Mouse (Mus musculus) forebrain, embryonic 14.5 days (tissue): ENCODE results near the gene Gm10184. TPM values are rescaled to one million over a fixed set of nuclear protein-coding genes. Genes with fewer than 3 reads are reported as not detected.
A peak's percentile ranks its signal among the peaks of the same experiment; 100 is the strongest.
"Not testable (repeated sequence)": the region's sequence is repeated elsewhere in the genome, so short reads cannot be mapped to it uniquely, and the experiment has no call there.

Experiments used
- ATAC-seq: fragments of 200-750 bp; cut with Nextera tagmentation; 2 replicates; pipeline ENCODE4 v1.8.0; 2017; ENCODE audit warnings: mild to moderate bottlenecking, moderate library complexity
- DNase-seq: peaks from one replicate; pipeline ENCODE4 v3.0.0-alpha.2; 2015; ENCODE audit warnings: low spot score
- H3K27ac ChIP-seq: fragments of 300-500 bp; sonication (generic); 2 replicates; pipeline ENCODE4 v1.5.1; 2014; ENCODE audit warnings: low read depth, mild to moderate bottlenecking, control low read depth, low read length, moderate library complexity
- H3K27me3 ChIP-seq: fragments of 300-500 bp; sonication (generic); replicated peaks from 2 replicates; pipeline ENCODE4 v1.6.1; 2014; ENCODE audit warnings: low read length, control low read depth, mixed read lengths; ENCODE audit not compliant: control insufficient read depth, insufficient read depth
- H3K36me3 ChIP-seq: fragments of 300-500 bp; sonication (generic); 2 replicates; pipeline ENCODE4 v1.6.1; 2014; ENCODE audit warnings: low read length, control low read depth; ENCODE audit not compliant: control insufficient read depth, insufficient read depth
- H3K4me1 ChIP-seq: fragments of 300-500 bp; sonication (generic); 2 replicates; pipeline ENCODE4 v1.6.1; 2014; ENCODE audit warnings: antibody characterized with exemption, low read length, control low read depth; ENCODE audit not compliant: control insufficient read depth, insufficient read depth
- H3K4me2 ChIP-seq: fragments of 300-500 bp; sonication (generic); 2 replicates; pipeline ENCODE4 v1.6.1; 2014; ENCODE audit warnings: mild to moderate bottlenecking, control low read depth, low read length
- H3K4me3 ChIP-seq: fragments of 300-500 bp; sonication (generic); 2 replicates; pipeline ENCODE4 v1.5.1; 2014; ENCODE audit warnings: low read depth, low read length, control low read depth
- H3K9ac ChIP-seq: fragments of 300-500 bp; sonication (generic); 2 replicates; pipeline ENCODE4 v1.6.1; 2014; ENCODE audit warnings: mild to moderate bottlenecking, low read length, control low read depth, moderate library complexity
- H3K9me3 ChIP-seq: fragments of 300-500 bp; sonication (generic); replicated peaks from 2 replicates; pipeline ENCODE4 v1.6.1; 2016; ENCODE audit warnings: low read length, control low read depth, mixed read lengths; ENCODE audit not compliant: control insufficient read depth
- WGBS: fragments of 180-500 bp; shearing (Covaris S2); extraction: QIAGEN DNeasy Blood & Tissue Kit; methylation state at CpG from one replicate; pipeline ENCODE4 v1.1.7; 2014; 5-methylcytosine and 5-hydroxymethylcytosine counted together
- polyA plus RNA-seq: library from polyadenylated mRNA; unstranded; fragments of >200 nt; fragmentation: Nextera tagmentation; extraction: Ambion mirVana; gene quantifications from 2 replicates; pipeline ENCODE4 v1.2.1, GENCODE M21; 2014

The Gm10184 gene
- 40.3 and 41.5 TPM in 2 replicates for polyA plus RNA-seq

DNA sequence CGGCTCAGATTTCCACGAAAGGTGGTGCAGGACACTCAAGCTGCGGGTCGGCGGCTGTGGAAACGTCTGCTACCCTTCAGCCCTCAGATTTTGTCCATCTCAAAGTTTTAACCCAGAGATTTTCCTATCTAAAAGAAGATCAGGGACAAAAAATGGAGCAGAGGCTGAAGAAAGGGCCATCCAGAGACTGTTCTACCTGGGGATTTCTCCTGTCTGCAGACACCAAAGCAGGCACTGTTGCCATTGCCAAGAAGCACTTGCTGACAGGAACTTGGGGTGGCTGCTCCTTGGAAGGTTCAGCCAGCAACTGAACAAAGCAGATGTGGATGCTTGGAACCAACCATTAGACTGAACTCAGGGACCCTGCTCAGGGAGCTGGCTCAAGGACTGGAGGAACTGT is at the start of gene Gm10184:
Gene Gm10184 (minus strand): TSS at position 101 of the 400 bp plus-strand sequence.
- no peak for DNase-seq
- ATAC-seq: no peak

DNA sequence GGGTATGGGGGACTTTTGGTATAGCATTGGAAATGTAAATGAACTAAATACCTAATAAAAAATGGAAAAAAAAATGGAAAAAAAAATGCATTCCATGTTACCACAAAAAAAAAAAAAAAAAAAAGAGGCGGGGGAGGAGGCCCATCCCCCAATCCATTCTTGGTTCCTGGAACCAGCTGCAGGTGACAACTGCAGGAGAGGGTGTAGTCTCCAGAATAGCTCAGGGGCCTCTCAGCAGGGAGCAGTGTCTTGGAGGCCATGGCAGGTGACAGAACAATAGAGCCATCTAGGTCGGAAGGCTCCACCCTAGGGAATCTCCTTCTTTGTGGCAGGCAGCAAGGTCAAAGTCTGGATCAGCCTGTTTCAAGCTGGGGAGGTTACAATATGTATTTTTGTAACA is 23.7 kb upstream of the Gm10184 start:
- 32% methylated on average over 1 of the region's 2 CpGs for WGBS
- no peak for ATAC-seq
- no peaks in the 10 kb centered on the region for H3K4me1 ChIP-seq
- no peak for DNase-seq
- H3K27me3 ChIP-seq: no peaks in the 10 kb centered on the region
- H3K27ac ChIP-seq: no peak overlapping the region
- H3K36me3 ChIP-seq: no peaks in the 10 kb centered on the region
- H3K9me3 ChIP-seq: no peaks in the 10 kb centered on the region
- H3K9ac ChIP-seq: no peak overlapping the region
- H3K4me3 ChIP-seq: no peak overlapping the region
- no peak overlapping the region for H3K4me2 ChIP-seq

More for the DNA sequence above, at the start of gene Gm10184:
- Histone ChIP-seq H3K4me2 (no peak within 1 kb of the TSS), H3K27ac (no peak within 1 kb of the TSS), H3K27me3 (no peaks in the 10 kb centered on the region), H3K4me3 (no peak within 1 kb of the TSS), H3K9ac (no peak within 1 kb of the TSS), H3K9me3 (no peaks in the 10 kb centered on the region), H3K4me1 (no peaks in the 10 kb centered on the region), H3K36me3 (no peaks in the 10 kb centered on the region)
- 96% methylated on average over 6 of the region's 6 CpGs for WGBS

DNA sequence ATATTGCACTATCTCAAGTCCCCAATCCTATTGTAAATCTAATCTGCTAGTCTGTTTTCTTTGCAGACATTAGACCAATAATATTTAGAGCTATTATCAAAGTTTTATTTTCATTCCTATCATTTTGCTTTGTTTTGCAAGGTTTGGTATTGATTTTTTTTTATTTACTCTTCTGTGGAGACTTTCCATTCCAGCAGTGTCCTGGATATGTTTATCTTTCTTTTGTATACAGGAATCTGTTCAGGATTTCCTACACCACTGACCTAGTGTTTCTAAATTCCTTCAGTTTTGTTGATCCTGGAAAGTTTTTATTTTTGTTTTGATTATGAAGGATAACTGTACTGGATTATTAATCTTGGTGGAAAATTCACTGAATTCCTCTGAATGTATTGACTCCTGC is 2.6 kb downstream of the Gm10184 start:
- no peaks in the 10 kb centered on the region for H3K9me3 ChIP-seq
- DNase-seq (no peak), ATAC-seq (no peak)
- no peak overlapping the region for H3K27ac ChIP-seq
- H3K27me3 ChIP-seq: no peaks in the 10 kb centered on the region
- H3K4me2 ChIP-seq: no peak overlapping the region
- H3K36me3 ChIP-seq: no peaks in the 10 kb centered on the region
- no peak overlapping the region for H3K4me3 ChIP-seq
- H3K4me1 ChIP-seq: no peaks in the 10 kb centered on the region
- no peak overlapping the region for H3K9ac ChIP-seq

DNA sequence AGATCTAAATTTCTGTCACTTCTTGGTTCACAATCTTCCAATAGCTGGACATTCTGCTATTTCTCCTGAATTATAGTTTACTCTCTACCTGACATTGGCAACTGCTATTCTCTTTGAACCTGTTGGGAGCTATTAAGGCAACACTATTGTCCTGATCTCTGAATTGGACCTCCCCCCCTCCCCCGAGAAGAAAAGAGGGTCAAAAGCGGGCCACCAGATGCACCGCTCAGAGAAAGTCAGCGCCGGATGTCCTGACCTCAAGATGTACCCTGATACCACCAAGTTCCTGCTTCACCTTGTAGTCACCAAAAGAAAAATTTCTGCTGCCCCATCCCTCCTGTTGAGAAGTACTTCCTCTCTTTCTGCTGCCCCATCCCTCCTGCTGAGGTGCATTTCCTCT is 5.5 kb downstream of the Gm10184 start:
- H3K4me2 ChIP-seq: not testable (repeated sequence)

DNA sequence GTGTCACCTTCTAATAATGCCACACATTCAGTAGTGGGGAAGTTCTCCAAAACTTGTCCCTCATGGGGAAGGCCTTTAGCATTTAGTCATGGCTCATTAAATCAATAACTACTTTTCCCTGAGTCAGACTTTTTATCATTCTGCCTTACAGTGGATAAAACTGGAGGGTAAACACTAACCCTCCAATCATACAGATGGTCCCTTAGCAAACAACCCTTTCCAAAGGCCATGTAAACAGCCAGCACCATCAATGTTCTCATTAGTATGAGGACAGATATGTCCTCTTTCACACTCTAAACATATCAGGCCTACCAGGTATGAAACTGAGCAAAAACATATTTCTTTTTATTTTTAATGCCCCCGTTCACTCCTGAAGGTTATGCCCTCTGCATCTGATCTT is 7.5 kb downstream of the Gm10184 start:
- 97% methylated on average over 1 of the region's 1 CpGs for WGBS
- no peak for ATAC-seq
- Histone ChIP-seq H3K27me3 (no peaks in the 10 kb centered on the region), H3K4me3 (no peak overlapping the region), H3K27ac (no peak overlapping the region), H3K36me3 (no peaks in the 10 kb centered on the region), H3K4me2 (no peak overlapping the region), H3K4me1 (no peaks in the 10 kb centered on the region), H3K9ac (no peak overlapping the region), H3K9me3 (no peaks in the 10 kb centered on the region)
- no peak for DNase-seq

More for the DNA sequence above, 5.5 kb downstream of the Gm10184 start:
- not testable (repeated sequence) for ATAC-seq, H3K9ac ChIP-seq, H3K9me3 ChIP-seq, H3K27me3 ChIP-seq, H3K27ac ChIP-seq, H3K4me1 ChIP-seq, DNase-seq, H3K4me3 ChIP-seq, H3K36me3 ChIP-seq
- 92% methylated on average over 5 of the region's 5 CpGs for WGBS

DNA sequence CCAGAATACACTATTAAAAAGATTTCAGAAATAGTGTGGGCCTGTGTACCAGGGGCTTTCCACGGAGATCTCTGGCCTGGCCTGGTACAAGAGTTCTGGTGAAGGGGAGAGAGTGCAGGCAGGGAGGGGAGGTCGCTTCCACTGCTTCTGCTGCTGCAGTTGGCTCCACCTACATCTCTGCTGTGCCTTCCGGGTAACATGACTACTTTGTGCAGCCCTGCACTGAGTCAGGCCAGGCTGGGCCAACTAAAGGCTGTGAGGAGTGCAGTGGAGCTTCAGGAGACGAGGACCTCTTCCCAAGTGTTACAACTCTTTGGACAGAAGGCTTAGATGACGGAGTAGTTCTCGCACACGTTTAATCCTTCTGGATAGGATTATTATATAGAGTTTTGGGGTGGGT is 9.6 kb downstream of the Gm10184 start:
- DNase-seq (no peak), ATAC-seq (no peak)
- no peak overlapping the region for H3K4me3 ChIP-seq
- no peak overlapping the region for H3K4me2 ChIP-seq
- no peak overlapping the region for H3K27ac ChIP-seq
- no peak overlapping the region for H3K9ac ChIP-seq
- no peaks in the 10 kb centered on the region for H3K9me3 ChIP-seq
- WGBS: 60% methylated on average over 7 of the region's 7 CpGs
- no peaks in the 10 kb centered on the region for H3K27me3 ChIP-seq
- no peaks in the 10 kb centered on the region for H3K36me3 ChIP-seq
- H3K4me1 ChIP-seq: no peaks in the 10 kb centered on the region

DNA sequence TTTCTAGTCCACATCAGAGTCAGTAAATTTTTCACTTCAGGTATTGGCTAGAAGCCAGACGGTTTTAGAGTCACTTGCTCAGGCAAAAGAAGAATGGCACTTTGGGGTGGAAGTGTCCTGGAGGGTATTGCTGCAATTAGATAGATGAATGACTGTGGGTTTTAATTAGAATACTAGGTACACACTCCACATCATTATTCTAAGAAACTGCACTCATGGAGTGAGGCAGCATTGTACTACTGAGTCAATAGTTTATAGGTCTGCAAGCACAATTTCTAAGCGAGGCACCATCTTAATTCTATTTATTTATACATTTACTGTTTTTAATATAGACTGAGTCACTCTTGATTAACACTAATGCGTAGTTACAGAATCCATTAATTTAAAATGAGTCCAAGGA is 10.4 kb downstream of the Gm10184 start:
- 42% methylated on average over 3 of the region's 3 CpGs for WGBS
- ATAC-seq: no peak

DNA sequence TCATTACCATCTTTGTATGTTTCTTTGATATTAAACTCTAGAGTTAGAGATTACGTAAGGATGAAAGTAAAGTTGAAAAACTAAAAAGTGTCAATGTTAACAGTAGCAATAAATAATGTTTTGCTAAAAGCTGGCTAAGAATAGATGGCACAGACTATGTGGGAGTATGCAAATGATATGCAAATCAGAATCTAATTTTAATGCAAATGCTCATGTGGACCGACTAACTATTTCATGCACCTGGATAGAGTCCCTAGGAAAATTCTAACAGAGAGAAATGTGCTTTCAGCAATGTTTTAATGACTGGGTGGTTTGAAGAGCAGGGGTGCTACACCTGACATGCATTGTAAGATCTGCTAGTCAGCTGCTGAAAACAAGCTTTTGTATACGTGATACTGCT is 45.3 kb downstream of the Gm10184 start:
- ATAC-seq (peak; percentile 75), DNase-seq (peak; percentile 21)
- Histone ChIP-seq H3K36me3 (no peaks in the 10 kb centered on the region), H3K27me3 (no peaks in the 10 kb centered on the region), H3K9ac (no peak overlapping the region), H3K9me3 (no peaks in the 10 kb centered on the region), H3K4me3 (no peak overlapping the region), H3K4me1 (no peaks in the 10 kb centered on the region), H3K27ac (no peak overlapping the region), H3K4me2 (no peak overlapping the region)
- 31% methylated on average over 3 of the region's 3 CpGs for WGBS

More for the DNA sequence above, 10.4 kb downstream of the Gm10184 start:
- Histone ChIP-seq H3K4me3 (no peak overlapping the region), H3K4me1 (no peaks in the 10 kb centered on the region), H3K4me2 (no peak overlapping the region), H3K36me3 (no peaks in the 10 kb centered on the region), H3K9me3 (no peaks in the 10 kb centered on the region), H3K27me3 (no peaks in the 10 kb centered on the region), H3K27ac (no peak overlapping the region), H3K9ac (no peak overlapping the region)
- DNase-seq: peak; percentile 22
